Mouse (Mus musculus) frontal cortex, postnatal 36 days (tissue): Measurements from ENCODE around the gene Rasa4.
A peak's percentile ranks its signal among the peaks of the same experiment; 100 is the strongest.
"Not testable (repeated sequence)": the region's sequence is repeated elsewhere in the genome, so short reads cannot be mapped to it uniquely, and the experiment has no call there.

Experiments used
- DNase-seq, 2 experiments: peaks; one replicate each; pipeline ENCODE4 v3.0.0; 2022; ENCODE audit warnings: low spot score in 2 of 2

Rasa4 gene

DNA sequence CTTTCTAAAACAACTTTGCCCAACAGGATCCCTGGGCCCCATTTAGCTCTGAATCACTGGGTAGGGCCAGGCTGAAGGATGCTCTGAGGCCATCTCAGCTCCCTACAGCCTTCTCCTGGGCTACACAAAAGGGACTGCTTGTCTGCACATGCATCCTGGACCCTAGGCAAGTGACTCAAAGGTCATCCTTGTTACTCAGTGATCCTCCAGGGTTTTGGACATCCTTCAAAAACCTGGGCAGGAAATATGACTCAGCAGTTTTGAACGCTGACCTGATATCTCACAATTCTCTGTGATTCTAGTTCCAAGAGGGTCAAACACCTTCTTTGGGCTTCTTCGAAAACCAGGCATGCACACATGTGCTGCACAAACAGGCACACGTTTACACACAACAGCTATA, 25.3 kb downstream of the Rasa4 start:
- no peak for DNase-seq

DNA sequence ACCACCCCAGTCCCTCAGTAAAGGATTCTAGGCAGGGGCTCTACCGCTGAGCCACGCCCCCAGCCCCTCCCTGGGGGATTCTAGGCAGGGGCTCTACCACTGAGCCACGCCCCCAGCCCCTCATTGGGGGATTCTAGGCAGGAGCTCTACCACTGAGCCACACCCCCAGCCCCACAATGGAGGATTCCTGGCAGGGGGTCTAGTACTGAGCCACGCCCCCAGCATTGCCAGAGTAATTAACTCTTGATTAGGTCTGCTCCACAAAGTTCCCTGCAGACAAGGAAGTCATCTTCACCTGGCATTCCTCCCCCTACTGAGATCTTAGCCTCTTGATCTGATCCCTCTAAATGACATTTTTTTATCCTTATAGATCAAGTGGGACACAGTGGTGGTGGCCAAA, 29.8 kb downstream of the Rasa4 start:
- not testable (repeated sequence) for DNase-seq

GRCm38 (mm10) chr5:136115891-136116783, 32.4 kb downstream of the Rasa4 start, which contains the start of gene Polr2j:
Gene Polr2j, plus strand, starts transcription at chr5:136116631.
- peak; percentile 98 for DNase-seq

GRCm38 (mm10) chr5:136116784-136117112, 33.0 kb downstream of the Rasa4 start:
- no peak for DNase-seq

DNA sequence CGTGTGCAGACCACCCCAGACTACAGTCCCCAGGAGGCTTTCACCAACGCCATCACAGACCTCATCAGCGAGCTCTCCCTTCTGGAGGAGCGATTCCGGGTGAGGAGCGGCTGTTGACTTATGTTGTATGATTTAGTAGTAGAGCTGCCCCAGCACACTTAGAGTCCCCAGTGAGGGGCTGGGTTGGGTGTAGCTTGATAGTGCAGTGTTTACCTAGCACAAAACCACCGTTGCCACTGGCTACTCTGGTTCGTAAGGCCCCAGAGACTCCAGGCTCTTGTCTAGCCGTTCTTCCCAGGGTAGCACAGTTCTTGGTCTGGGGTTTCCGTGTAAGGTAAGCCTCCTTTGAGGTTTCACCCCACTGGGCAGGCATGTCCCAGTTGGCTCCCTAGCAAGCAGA, 38.4 kb downstream of the Rasa4 start:
- no peak for DNase-seq

GRCm38 (mm10) chr5:136135571-136136291, 52.0 kb downstream of the Rasa4 start, which contains the start of the genes Lrwd1 and Alkbh4:
Gene Lrwd1, minus strand, starts transcription at chr5:136136074.
Gene Alkbh4, plus strand, starts transcription at chr5:136136146.
- DNase-seq = peak; percentile 94 to 97

- DNase-seq = no peak
Observed at GRCm38 (mm10) chr5:136136292-136136990, 52.7 kb downstream of the Rasa4 start.

- no peak for DNase-seq
Observed at GRCm38 (mm10) chr5:136137658-136138274, 54.0 kb downstream of the Rasa4 start.

DNA sequence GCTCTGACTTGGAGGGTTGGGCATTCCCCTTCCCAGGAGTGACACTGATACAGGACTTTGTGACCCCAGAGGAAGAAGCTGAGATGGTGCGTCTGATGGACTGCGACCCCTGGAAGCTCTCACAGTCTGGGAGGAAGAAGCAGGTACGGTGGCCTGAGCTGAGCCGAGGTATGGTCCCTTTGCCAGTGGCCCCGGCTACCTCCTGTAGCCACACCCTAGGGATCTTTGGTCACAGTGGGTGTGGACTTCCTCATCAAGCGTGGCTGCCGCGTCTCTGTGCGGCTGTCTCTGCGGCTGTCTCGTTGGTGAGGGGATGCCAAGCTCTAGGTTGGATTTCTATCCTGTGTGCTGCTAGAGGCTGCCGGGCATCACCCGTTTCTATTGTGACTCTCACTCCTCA, 55.7 kb downstream of the Rasa4 start:
- DNase-seq = no peak

DNA sequence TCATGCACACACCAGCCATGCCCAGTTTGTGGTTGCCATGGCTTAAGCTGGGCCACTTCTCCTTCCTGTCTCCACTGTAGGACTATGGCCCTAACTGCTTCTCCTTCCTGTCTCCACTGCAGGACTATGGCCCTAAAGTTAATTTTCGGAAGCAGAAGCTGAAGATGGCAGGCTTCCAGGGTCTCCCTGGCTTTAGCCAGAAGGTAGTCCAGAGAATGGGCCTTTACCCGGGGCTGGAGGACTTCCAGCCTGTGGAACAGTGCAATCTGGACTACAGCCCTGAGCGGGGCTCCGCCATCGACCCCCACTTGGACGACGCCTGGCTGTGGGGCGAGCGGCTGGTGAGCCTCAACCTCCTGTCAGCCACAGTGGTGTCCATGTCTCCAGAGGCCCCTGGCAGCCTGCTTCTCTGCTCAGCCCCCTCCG, 56.4 kb downstream of the Rasa4 start:
- no peak for DNase-seq

- no peak for DNase-seq
Observed at GRCm38 (mm10) chr5:136142746-136143145, 59.0 kb downstream of the Rasa4 start.

GRCm38 (mm10) chr5:136143161-136143755, 59.5 kb downstream of the Rasa4 start:
- no peak for DNase-seq

- no peak for DNase-seq
Observed at GRCm38 (mm10) chr5:136144606-136145430, 61.1 kb downstream of the Rasa4 start.

DNA sequence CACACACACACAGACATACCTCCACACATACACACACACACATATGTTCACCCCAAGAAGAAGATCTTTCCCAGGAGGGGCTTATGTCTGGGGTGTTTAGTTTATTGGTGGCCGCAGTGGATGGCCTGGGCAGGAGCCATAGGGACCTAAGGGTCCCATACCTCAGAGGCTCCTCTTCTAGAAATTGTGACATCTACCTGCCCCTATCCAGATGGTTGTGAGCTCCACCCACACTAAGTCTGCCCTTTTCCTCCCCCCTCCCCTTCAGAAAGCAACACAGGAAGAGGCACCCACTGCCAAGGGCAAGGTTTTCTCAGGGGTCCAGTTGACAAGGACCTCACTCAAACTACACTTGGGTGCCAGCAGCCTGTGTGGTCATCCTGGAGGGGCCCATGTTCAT, 63.2 kb downstream of the Rasa4 start:
- DNase-seq = no peak

DNA sequence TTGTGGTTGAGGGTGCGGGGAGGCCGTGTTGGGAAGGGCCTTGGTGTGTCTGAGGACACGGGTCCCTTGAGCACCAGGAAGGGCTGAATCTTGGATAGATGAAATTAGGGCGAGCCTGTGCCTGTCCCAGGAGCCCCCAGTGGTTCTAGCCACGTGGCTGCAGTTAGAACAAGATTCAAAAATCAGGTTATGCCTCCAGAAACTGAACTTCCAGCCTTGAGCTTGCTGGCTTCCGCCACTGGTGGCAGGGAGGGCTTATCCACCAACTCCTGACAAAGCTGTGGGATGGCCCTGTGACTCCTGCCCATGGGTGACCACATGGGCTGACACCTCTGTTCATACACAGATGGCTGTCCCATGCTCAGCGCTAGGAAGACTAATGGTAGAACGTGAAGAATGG, 64.0 kb downstream of the Rasa4 start:
- no peak for DNase-seq

DNA sequence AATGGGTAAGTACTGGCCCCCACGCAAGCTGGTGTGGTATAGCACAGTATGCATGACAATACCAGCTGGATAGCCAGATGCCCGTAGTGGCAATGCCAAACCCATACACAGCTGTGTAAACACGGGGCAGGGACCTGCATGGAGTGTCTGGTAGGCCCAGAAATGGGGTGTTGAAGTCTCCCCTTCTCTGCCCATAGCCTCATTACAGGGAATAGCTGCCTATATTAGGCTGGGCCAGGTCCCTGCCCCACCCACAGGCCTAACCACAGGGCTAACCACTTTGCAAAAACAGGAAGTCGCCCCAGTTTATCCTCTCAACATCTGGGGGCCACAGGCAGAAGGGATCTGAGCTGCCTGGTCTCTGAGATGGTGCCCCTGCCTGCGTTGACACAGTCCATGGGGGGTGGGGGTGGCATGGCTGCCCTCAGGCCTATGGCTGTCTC, 65.4 kb downstream of the Rasa4 start:
- DNase-seq = not testable (repeated sequence)

- no peak for DNase-seq
Observed at GRCm38 (mm10) chr5:136152365-136152764, 68.6 kb downstream of the Rasa4 start.

DNA sequence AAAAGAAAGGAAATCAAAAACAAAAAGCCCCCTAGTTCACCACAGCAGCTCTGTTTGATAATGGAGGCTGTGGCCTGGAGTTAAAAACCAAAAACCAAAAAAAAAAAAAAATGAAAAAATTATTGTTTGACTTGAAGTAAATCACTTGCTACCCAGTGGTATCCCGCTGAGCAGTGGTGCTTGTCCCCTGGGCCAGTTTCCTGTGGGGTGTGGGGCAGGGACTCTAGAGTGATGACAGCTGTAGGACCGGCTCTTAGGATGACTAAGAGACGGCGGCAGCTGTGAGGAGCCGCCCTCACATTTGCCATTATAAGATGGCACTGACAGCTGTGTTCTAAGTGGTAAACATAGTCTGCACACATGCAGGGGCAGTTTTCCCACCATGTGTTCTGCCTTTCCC, 71.7 kb downstream of the Rasa4 start:
- no peak for DNase-seq

DNA sequence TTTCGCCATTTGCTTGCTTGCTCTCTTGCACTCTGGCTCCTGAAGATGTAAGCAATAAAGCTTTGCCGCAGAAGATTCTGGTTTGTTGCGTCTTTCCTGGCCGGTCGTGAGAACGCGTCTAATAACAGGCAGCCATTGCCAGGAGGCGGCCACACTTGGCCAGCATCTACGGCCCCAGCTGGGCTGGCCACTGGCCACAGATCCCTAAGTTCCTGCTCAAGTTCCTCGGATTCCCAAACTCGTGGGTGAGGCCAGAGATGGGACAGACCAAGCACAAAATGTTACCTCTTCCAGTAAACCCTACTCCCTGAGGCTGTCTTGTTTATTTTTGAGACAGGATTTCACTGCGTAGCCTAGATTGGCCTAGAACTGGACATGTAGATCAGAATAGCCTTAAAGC, 76.4 kb downstream of the Rasa4 start:
- not testable (repeated sequence) for DNase-seq
